Mouse (Mus musculus) spleen, adult 2 months (tissue): ENCODE results near the gene Ppan. TPM values are rescaled to one million over a fixed set of nuclear protein-coding genes. Genes with fewer than 3 reads are reported as not detected.

ENCODE experiments used
- DNase-seq, 2 experiments: peaks; one replicate each; pipeline versions ENCODE4 v3.0.0 to v3.0.0-alpha.2; 2012 to 2021; ENCODE audit warnings: low spot score in 2 of 2, low read depth in 1 of 2
- H3K27ac ChIP-seq: fragments of 200-500 bp; 2 replicates; pipeline ENCODE4 v1.5.1; 2012; ENCODE audit warnings: low read length, inconsistent platforms; ENCODE audit not compliant: insufficient read depth
- H3K27me3 ChIP-seq: fragments of 200-500 bp; 2 replicates; pipeline ENCODE4 v1.6.1; 2012; ENCODE audit warnings: mild to moderate bottlenecking, moderate library complexity, low read length, inconsistent platforms; ENCODE audit not compliant: control insufficient read depth, insufficient read depth
- H3K36me3 ChIP-seq: fragments of 200-500 bp; 2 replicates; pipeline ENCODE4 v1.6.1; 2012; ENCODE audit warnings: mild to moderate bottlenecking, low read length, inconsistent platforms; ENCODE audit not compliant: control insufficient read depth, insufficient read depth
- H3K4me1 ChIP-seq: fragments of 200-500 bp; 2 replicates; pipeline ENCODE4 v1.6.1; 2011; ENCODE audit warnings: inconsistent platforms; ENCODE audit not compliant: control insufficient read depth, insufficient read depth, insufficient read length
- H3K4me3 ChIP-seq: fragments of 200-500 bp; 2 replicates; pipeline ENCODE4 v1.5.1; 2011; ENCODE audit warnings: mild to moderate bottlenecking, inconsistent platforms; ENCODE audit not compliant: insufficient read depth, insufficient read length; ENCODE audit errors: extremely low read depth
- CTCF ChIP-seq: fragments of 200-500 bp; IDR thresholded peaks from 2 replicates; pipeline ENCODE4 v1.5.1; 2011; ENCODE audit warnings: mild to moderate bottlenecking, inconsistent platforms; ENCODE audit not compliant: insufficient read depth, insufficient read length, insufficient replicate concordance; ENCODE audit errors: extremely low read depth
- POLR2A ChIP-seq: fragments of 200-500 bp; IDR thresholded peaks from 2 replicates; pipeline ENCODE4 v1.6.1; 2011; ENCODE audit warnings: low read depth, low read length, inconsistent platforms
- WGBS: fragments of 180-500 bp; shearing (Covaris S2); methylation state at CpG from one replicate; pipeline ENCODE4 v1.1.7; 2018; 5-methylcytosine and 5-hydroxymethylcytosine counted together
- polyA plus RNA-seq: library from polyadenylated mRNA; depleted of rRNA; stranded (reverse); fragments of >200 nt; gene quantifications from 2 replicates; pipeline ENCODE4 v1.2.3, GENCODE M21; 2012

Ppan gene
- polyA plus RNA-seq, 1 experiment, result 116 TPM

GRCm38 (mm10) chr9:20878710-20879065 is 9.3 kb upstream of the Ppan start:
- H3K4me3 ChIP-seq, result peak overlapping the region; percentile 61
- DNase-seq, result peak in 1 of 2 experiments; percentile 30
- H3K36me3 ChIP-seq, result peaks cover 2% of the 10 kb centered on the region
- no peaks in the 10 kb centered on the region for H3K27me3 ChIP-seq
- H3K27ac ChIP-seq, result peak overlapping the region; percentile 91
- WGBS, result 20% methylated on average over 10 of the region's 10 CpGs
- TF ChIP-seq POLR2A, result no peak
- TF ChIP-seq CTCF, result no peak
- H3K4me1 ChIP-seq, result 0 out of 2 replicates have a peak, but pooled peaks cover 4% of the 10 kb centered on the region

GRCm38 (mm10) chr9:20879097-20879792 is 8.7 kb upstream of the Ppan start, which contains the start of gene Angptl6:
Gene Angptl6 (minus strand): TSS chr9:20879727.
- 0 out of 2 replicates have a peak, but pooled peaks cover 4% of the 10 kb centered on the region for H3K4me1 ChIP-seq
- 86% methylated on average over 13 of the region's 13 CpGs for WGBS
- TF ChIP-seq POLR2A, result no peak
- no peak for TF ChIP-seq CTCF
- DNase-seq, result no peak
- H3K36me3 ChIP-seq, result no peaks in the 10 kb centered on the region; the same call in 1 of the 2 replicates
- H3K4me3 ChIP-seq, result peak within 1 kb of the TSS; percentile 61
- H3K27ac ChIP-seq, result peak within 1 kb of the TSS; percentile 91
- H3K27me3 ChIP-seq, result no peaks in the 10 kb centered on the region

- no peaks in the 10 kb centered on the region for H3K4me1 ChIP-seq
- no peaks in the 10 kb centered on the region for H3K27me3 ChIP-seq
- no peak overlapping the region for H3K27ac ChIP-seq
- H3K4me3 ChIP-seq, result no peak overlapping the region
- no peak for TF ChIP-seq POLR2A
- TF ChIP-seq CTCF, result no peak
- H3K36me3 ChIP-seq, result peaks cover 19% of the 10 kb centered on the region
- no peak for DNase-seq
- WGBS, result 99% methylated on average over 2 of the region's 2 CpGs
These were observed 1.4 kb upstream of the Ppan start for GRCm38 (mm10) chr9:20886563-20886962.

- DNase-seq, result no peak
- peaks cover 26% of the 10 kb centered on the region for H3K36me3 ChIP-seq
- no peaks in the 10 kb centered on the region for H3K27me3 ChIP-seq
- H3K27ac ChIP-seq, result no peak overlapping the region
- H3K4me3 ChIP-seq, result no peak overlapping the region
- 94% methylated on average over 6 of the region's 6 CpGs for WGBS
- H3K4me1 ChIP-seq, result no peaks in the 10 kb centered on the region
- TF ChIP-seq CTCF, result no peak
These were observed 784 bp upstream of the Ppan start for GRCm38 (mm10) chr9:20887191-20887590.

GRCm38 (mm10) chr9:20888386-20888765 is 401 bp downstream of the Ppan start:
- Histone ChIP-seq H3K27ac (peak overlapping the region; percentile 39), H3K27me3 (no peaks in the 10 kb centered on the region), H3K4me1 (no peaks in the 10 kb centered on the region), H3K36me3 (peaks cover 29% of the 10 kb centered on the region), H3K4me3 (peak overlapping the region; percentile 76)
- DNase-seq, result no peak
- under 1% methylated on average over 30 of the region's 30 CpGs for WGBS
- TF ChIP-seq POLR2A, result no peak
- TF ChIP-seq CTCF, result no peak

- Histone ChIP-seq H3K36me3 (peaks cover 39% of the 10 kb centered on the region), H3K27ac (no peak overlapping the region), H3K4me1 (no peaks in the 10 kb centered on the region), H3K4me3 (no peak overlapping the region), H3K27me3 (no peaks in the 10 kb centered on the region)
- no peak for TF ChIP-seq POLR2A
- no peak for TF ChIP-seq CTCF
- peak in 1 of 2 experiments; percentile 49 for DNase-seq
- 64% methylated on average over 29 of the region's 29 CpGs for WGBS
These were observed 1.5 kb downstream of the Ppan start for GRCm38 (mm10) chr9:20889185-20890141.
